Mouse (Mus musculus) MEL (cell line): ENCODE data around the gene Nat8f4. TPM values are rescaled to one million over a fixed set of nuclear protein-coding genes. Genes with fewer than 3 reads are reported as not detected.

Experiments used
- DNase-seq: peaks from one replicate; pipeline ENCODE4 v3.0.0; 2011; ENCODE audit warnings: low read depth, low spot score
- H3K27ac ChIP-seq: 2 replicates; pipeline ENCODE4 v1.5.1; 2012; ENCODE audit warnings: low read depth, mild to moderate bottlenecking, control low read depth, low read length, moderate library complexity; ENCODE audit not compliant: control insufficient read depth
- H3K27me3 ChIP-seq, 2 experiments: fragments of 150-350 bp in 1 of 2; sonication (generic) in 1 of 2; 2 replicates each; pipeline ENCODE4 v1.6.1; 2012; ENCODE audit warnings: low read length in 2 of 2, mild to moderate bottlenecking in 2 of 2, improper control_type of control experiment in 1 of 2, moderate library complexity in 1 of 2; ENCODE audit not compliant: insufficient read depth in 2 of 2, control insufficient read depth in 1 of 2
- H3K36me3 ChIP-seq, 2 experiments: 2 replicates each; pipeline ENCODE4 v1.6.1; 2012 to 2014; ENCODE audit warnings: low read length in 2 of 2, improper control_type of control experiment in 1 of 2, inconsistent platforms in 1 of 2, mild to moderate bottlenecking in 1 of 2; ENCODE audit not compliant: insufficient read depth in 2 of 2, control insufficient read depth in 1 of 2
- H3K4me1 ChIP-seq, 2 experiments: fragments of 150-350 bp in 1 of 2; sonication (generic) in 1 of 2; 2 replicates each; pipeline ENCODE4 v1.6.1; 2012; ENCODE audit warnings: low read length in 2 of 2, improper control_type of control experiment in 1 of 2, mild to moderate bottlenecking in 1 of 2; ENCODE audit not compliant: insufficient read depth in 2 of 2, control insufficient read depth in 1 of 2
- H3K4me3 ChIP-seq, 2 experiments: fragments of 150-350 bp in 1 of 2; sonication (generic) in 1 of 2; 2 replicates each; pipeline ENCODE4 v1.5.1; 2012; ENCODE audit warnings: low read depth in 2 of 2, low read length in 2 of 2, mild to moderate bottlenecking in 2 of 2, moderate library complexity in 2 of 2, control low read depth in 1 of 2, improper control_type of control experiment in 1 of 2; ENCODE audit not compliant: control insufficient read depth in 1 of 2, insufficient read depth in 1 of 2
- H3K79me2 ChIP-seq: 2 replicates; pipeline ENCODE4 v1.6.1; 2012; ENCODE audit warnings: mild to moderate bottlenecking, low read length, moderate library complexity; ENCODE audit not compliant: control insufficient read depth, poor library complexity, insufficient read depth
- H3K9ac ChIP-seq: 2 replicates; pipeline ENCODE4 v1.6.1; 2012; ENCODE audit warnings: low read depth, mild to moderate bottlenecking, control low read depth, low read length, moderate library complexity; ENCODE audit not compliant: control insufficient read depth, poor library complexity, severe bottlenecking
- H3K9me3 ChIP-seq: fragments of 150-350 bp; sonication (generic); replicated peaks from 2 replicates; pipeline ENCODE4 v1.6.1; 2012; ENCODE audit warnings: mild to moderate bottlenecking, low read length, improper control_type of control experiment, moderate library complexity; ENCODE audit not compliant: insufficient read depth
- BHLHE40 ChIP-seq: IDR thresholded peaks from 2 replicates; pipeline ENCODE4 v1.6.1; 2012; ENCODE audit warnings: low read depth, mild to moderate bottlenecking, inconsistent platforms, low read length, improper control_type of control experiment, borderline replicate concordance
- CTCF ChIP-seq, 3 experiments: IDR thresholded peaks in 2 of 3; conservative IDR thresholded peaks in 1 of 3; 2 replicates each; pipeline ENCODE4 v1.5.1; 2011 to 2012; ENCODE audit warnings: low read length in 3 of 3, low read depth in 2 of 3, mild to moderate bottlenecking in 2 of 3, improper control_type of control experiment in 1 of 3, inconsistent platforms in 1 of 3, mixed read lengths in 1 of 3, moderate library complexity in 1 of 3; ENCODE audit not compliant: control insufficient read depth in 1 of 3, insufficient read depth in 1 of 3, poor library complexity in 1 of 3, severe bottlenecking in 1 of 3
- ETS1 ChIP-seq: IDR thresholded peaks from 2 replicates; pipeline ENCODE4 v1.6.1; 2012; ENCODE audit warnings: low read depth, mild to moderate bottlenecking, inconsistent platforms, low read length, improper control_type of control experiment, moderate library complexity
- GABPA ChIP-seq: IDR thresholded peaks from 2 replicates; pipeline ENCODE4 v1.6.1; 2012; ENCODE audit warnings: low read depth, mild to moderate bottlenecking, inconsistent platforms, low read length, improper control_type of control experiment, moderate library complexity
- HCFC1 ChIP-seq: IDR thresholded peaks from 2 replicates; pipeline ENCODE4 v1.6.1; 2012; ENCODE audit warnings: low read depth, mild to moderate bottlenecking, inconsistent platforms, low read length, improper control_type of control experiment, moderate library complexity
- JUND ChIP-seq: IDR thresholded peaks from 2 replicates; pipeline ENCODE4 v1.6.1; 2011; ENCODE audit warnings: low read depth, mild to moderate bottlenecking, improper control_type of control experiment, low read length
- KAT2A ChIP-seq: conservative IDR thresholded peaks from 2 replicates; pipeline ENCODE4 v1.6.1; 2012; ENCODE audit warnings: low read depth, low read length, improper control_type of control experiment, inconsistent platforms
- MAFK ChIP-seq: IDR thresholded peaks from 2 replicates; pipeline ENCODE4 v1.6.1; 2011; ENCODE audit warnings: low read depth, mild to moderate bottlenecking, low read length, improper control_type of control experiment, borderline replicate concordance
- MAX ChIP-seq: IDR thresholded peaks from 2 replicates; pipeline ENCODE4 v1.6.1; 2011; ENCODE audit warnings: low read length, improper control_type of control experiment
- MAZ ChIP-seq: IDR thresholded peaks from 2 replicates; pipeline ENCODE4 v1.6.1; 2012; ENCODE audit warnings: low read depth, mild to moderate bottlenecking, inconsistent platforms, low read length, improper control_type of control experiment
- MEF2A ChIP-seq: IDR thresholded peaks from 2 replicates; pipeline ENCODE4 v1.6.1; 2014; ENCODE audit warnings: low read depth, mild to moderate bottlenecking, inconsistent platforms, low read length, improper control_type of control experiment; ENCODE audit not compliant: poor library complexity, insufficient replicate concordance, severe bottlenecking; ENCODE audit errors: extremely low read depth
- MYB ChIP-seq: IDR thresholded peaks from 2 replicates; pipeline ENCODE4 v1.6.1; 2011; ENCODE audit warnings: mild to moderate bottlenecking, low read depth, low read length, improper control_type of control experiment
- MYC ChIP-seq: IDR thresholded peaks from 2 replicates; pipeline ENCODE4 v1.6.1; 2011; ENCODE audit warnings: low read depth, mild to moderate bottlenecking, low read length, improper control_type of control experiment, moderate library complexity
- UBTF ChIP-seq: IDR thresholded peaks from 2 replicates; pipeline ENCODE4 v1.6.1; 2012; ENCODE audit warnings: low read depth, mild to moderate bottlenecking, inconsistent platforms, low read length, improper control_type of control experiment, moderate library complexity, borderline replicate concordance; ENCODE audit not compliant: insufficient read depth
- ZC3H11A ChIP-seq: IDR thresholded peaks from 2 replicates; pipeline ENCODE4 v1.6.1; 2012; ENCODE audit warnings: low read depth, mild to moderate bottlenecking, inconsistent platforms, low read length, improper control_type of control experiment
- ZKSCAN1 ChIP-seq: IDR thresholded peaks from 2 replicates; pipeline ENCODE4 v1.6.1; 2012; ENCODE audit warnings: low read depth, mild to moderate bottlenecking, inconsistent platforms, low read length, improper control_type of control experiment, moderate library complexity
- polyA plus RNA-seq, 2 experiments: library from polyadenylated mRNA; stranded (reverse) in 1 of 2; unstranded in 1 of 2; fragments of >175 nt in 1 of 2; fragments of >200 nt in 1 of 2; gene quantifications; 2 replicates each; pipeline versions ENCODE4 v1.2.1 to v1.2.4; 2012; ENCODE audit warnings: low replicate concordance in 2 of 2, low read depth in 1 of 2; ENCODE audit not compliant: insufficient read length in 2 of 2, insufficient read depth in 1 of 2, missing spikeins in 1 of 2
- total RNA-seq: library from RNA; depleted of rRNA; stranded (reverse); fragments of 300-350 nt; gene quantifications from 2 replicates; pipeline ENCODE4 v1.2.3, GENCODE M21; 2012

Nat8f4 gene
- total and polyA plus RNA-seq, 3 experiments = 2.6 to 3.0 TPM; not detected in 1

DNA sequence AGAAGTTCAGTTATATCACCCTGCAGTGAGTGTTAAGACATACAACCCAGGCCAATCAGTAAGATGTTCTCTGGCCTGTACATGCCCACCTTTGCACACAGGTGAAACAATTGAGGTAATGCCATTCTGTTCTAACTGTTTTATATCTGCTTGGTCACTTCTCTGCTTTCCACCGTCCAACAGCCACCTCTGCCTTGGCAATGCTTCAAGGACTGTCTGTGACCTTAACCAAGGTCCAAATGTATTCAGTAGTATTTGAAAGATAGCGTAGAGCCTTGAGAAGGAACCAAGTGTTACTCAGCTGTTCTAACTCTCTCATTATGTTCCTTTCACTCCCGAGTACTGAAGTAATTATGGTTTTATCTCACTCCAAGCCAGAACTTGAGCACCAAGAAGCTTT lies 42.1 kb downstream of the Nat8f4 start:
- no peak for TF ChIP-seq HCFC1
- TF ChIP-seq ZC3H11A = no peak
- TF ChIP-seq KAT2A = no peak
- DNase-seq = no peak
- Histone ChIP-seq H3K79me2 (no peaks in the 10 kb centered on the region), H3K4me3 (no peak overlapping the region), H3K9ac (no peak overlapping the region), H3K4me1 (no peaks in the 10 kb centered on the region), H3K27ac (no peak overlapping the region), H3K9me3 (no peaks in the 10 kb centered on the region), H3K27me3 (peaks cover 0 to 3% of the 10 kb centered on the region in 2 experiments), H3K36me3 (no peaks in the 10 kb centered on the region)

DNA sequence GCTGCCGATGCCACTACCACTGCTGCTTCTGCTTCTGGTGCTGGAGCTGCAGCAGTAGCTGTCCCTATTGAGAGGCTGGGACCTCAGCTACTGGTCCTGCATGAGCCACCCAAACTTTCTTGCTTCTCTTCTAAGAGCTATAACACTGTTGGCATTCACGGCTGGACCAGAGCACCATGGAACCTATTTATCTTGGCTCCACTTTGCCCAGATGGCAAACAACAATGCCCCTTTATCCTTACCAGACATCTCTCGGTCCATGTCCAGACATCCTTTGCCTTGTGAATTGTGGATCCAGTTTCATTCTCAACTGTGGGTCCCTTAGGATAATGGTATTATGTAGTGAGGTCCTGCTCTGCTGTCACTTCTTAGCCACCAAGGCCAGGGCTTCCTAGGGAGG lies 43.4 kb downstream of the Nat8f4 start:
- Histone ChIP-seq H3K4me1 (no peaks in the 10 kb centered on the region), H3K27ac (no peak overlapping the region), H3K4me3 (no peak overlapping the region), H3K27me3 (peaks cover 0 to 5% of the 10 kb centered on the region in 2 experiments), H3K36me3 (no peaks in the 10 kb centered on the region), H3K9ac (no peak overlapping the region), H3K79me2 (no peaks in the 10 kb centered on the region), H3K9me3 (no peaks in the 10 kb centered on the region)
- TF ChIP-seq MYC (no peak), ZKSCAN1 (no peak), MYB (no peak), MAZ (no peak), ETS1 (no peak), HCFC1 (no peak), JUND (no peak), UBTF (no peak), MEF2A (no peak), CTCF (IDR thresholded peaks at IDR 0.05 in 2 of 3, conservative IDR thresholded peaks at IDR 0.05 in 1 of 3; ENCODE audit: control insufficient read depth in 1 of 3, insufficient read depth in 1 of 3, low read depth in 2 of 3, low read length in 3 of 3, poor library complexity in 1 of 3, severe bottlenecking in 1 of 3) (no peak), GABPA (no peak), MAFK (no peak), MAX (no peak), BHLHE40 (no peak)
- no peak for DNase-seq
